Mouse (Mus musculus): ENCODE measurements around the gene 4930568D16Rik.

DNA sequence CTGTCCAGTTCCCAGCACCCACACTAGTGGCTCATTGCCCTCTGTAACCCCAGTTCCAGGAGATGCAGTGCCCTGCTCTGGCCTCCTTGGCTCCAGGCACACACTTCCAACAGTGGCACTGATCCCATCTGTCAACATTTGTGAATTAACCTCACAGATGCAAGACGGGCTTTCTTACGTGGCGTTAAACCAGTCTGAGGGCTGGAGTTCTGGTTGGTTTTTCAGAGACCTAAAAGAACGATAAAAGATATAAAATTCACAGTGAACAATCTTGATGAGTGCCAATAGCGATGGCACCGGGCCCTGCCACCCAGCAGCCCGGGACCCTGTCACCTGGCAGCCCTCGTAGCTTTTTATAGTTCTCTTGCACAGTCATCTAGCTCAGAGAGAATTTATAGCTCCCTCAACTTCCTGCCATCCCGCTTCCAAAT lies 17.9 kb upstream of the 4930568D16Rik start:
- no peak for TF ChIP-seq POLR2A (IDR thresholded peaks at IDR 0.05; ENCODE audit: borderline replicate concordance, insufficient read depth, low read length)
- TF ChIP-seq CTCF (IDR thresholded peaks at IDR 0.05; ENCODE audit: borderline replicate concordance, insufficient read depth, low read depth, low read length): no peak
